Mouse (Mus musculus): ENCODE measurements at regions not wholly inside any gene's neighbourhood (a gene's known extent, or its start where the extent isn't known, plus 50 kb on each side); places are given as distances from the start of the nearest gene placed in this dataset.

DNA sequence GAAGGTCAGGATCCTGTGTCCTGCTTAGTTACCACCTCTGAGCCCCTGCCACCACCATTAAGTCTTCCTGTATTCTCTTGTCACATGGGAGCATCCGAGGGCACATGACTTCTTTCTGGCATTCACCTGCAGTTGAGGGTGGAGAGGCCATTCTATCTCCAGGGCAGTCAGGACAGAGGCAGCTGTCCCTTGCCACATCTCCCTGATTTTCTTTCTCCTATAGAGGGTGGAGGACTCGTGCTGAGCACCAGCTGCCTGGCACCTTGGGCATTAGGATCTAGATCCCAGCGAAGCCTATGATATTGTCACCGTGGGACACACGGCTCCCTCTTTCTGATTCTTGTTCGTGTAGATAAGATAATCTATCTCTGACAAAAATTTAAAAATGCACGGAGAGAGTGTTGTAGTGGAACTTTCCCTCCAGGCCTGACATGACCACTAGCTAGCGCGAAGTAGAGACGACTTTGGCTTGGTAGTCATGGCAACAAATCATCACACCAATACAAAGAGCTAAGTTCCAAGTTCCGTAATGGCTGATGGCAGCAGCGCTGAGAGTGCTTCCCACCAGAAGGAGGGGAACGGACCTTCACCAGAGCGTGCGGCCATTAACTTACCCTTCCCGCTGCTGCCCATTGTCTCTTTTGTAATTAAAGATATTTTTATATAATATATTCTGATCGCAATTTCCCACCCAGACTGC, 137.7 kb downstream of the Ipmk start:
- DNase-seq (ENCODE audit: extremely low spot score, low spot score) = no peak
- Histone ChIP-seq H3K27me3 (ENCODE audit: poor library complexity, severe bottlenecking) (no peaks in the 10 kb centered on the region), H3K36me3 (replicated peaks) (no peaks in the 10 kb centered on the region), H3K9me3 (no peaks in the 10 kb centered on the region), H3K4me1 (0 out of 2 replicates have a peak, but pooled peaks cover 8% of the 10 kb centered on the region), H3K27ac (no peak overlapping the region), H3K4me3 (no peak overlapping the region)
- 80% methylated on average over 17 of the region's 17 CpGs for WGBS

DNA sequence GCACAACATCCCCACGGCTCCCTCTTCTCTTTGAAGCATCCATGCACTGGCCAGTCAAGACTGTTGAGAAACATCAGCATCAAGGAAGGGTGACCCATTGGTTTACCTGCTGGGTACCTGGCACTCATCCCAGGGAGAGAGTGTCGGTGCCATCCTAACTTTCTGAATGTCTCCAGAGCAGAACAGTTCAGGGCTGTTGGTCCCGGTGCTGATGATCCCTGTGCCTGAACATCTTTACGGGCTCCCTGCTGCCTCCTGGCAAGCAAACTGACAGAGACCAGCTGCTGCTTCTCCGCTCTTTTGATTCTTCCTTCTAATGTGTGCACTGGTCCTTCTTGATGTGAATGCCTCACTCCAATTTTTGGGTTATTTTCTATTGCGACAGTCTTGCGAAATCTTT, 142.2 kb downstream of the Ipmk start:
- no peaks in the 10 kb centered on the region for H3K36me3 ChIP-seq (replicated peaks)
- no peaks in the 10 kb centered on the region for H3K27me3 ChIP-seq (ENCODE audit: poor library complexity, severe bottlenecking)
- no peak for DNase-seq (ENCODE audit: extremely low spot score, low spot score)
- no peak overlapping the region for H3K4me3 ChIP-seq
- H3K4me1 ChIP-seq = 0 out of 2 replicates have a peak, but pooled peaks cover 8% of the 10 kb centered on the region
- no peaks in the 10 kb centered on the region for H3K9me3 ChIP-seq
- WGBS = 96% methylated on average over 7 of the region's 7 CpGs
- H3K27ac ChIP-seq = no peak overlapping the region

DNA sequence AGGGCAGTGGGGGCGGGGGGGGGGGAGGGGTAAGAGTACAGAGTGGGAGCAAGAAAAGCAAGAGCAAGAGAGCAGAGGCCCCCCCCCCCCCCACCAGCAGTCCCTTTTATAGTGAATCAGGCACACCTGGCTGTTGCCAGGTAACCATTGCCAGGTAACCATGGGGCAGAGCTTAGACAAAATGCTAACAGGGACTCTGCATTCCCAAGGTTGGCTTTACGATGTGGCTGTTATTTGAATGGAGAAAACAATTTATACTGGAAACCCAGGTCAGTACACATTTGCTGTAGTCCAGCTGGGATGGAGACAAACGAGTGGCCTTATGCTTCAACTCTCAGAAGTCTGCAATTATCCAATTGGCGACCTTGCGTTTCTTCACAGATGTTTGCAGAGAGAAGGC, 154.5 kb downstream of the Ipmk start:
- Histone ChIP-seq H3K27me3 (ENCODE audit: poor library complexity, severe bottlenecking) (no peaks in the 10 kb centered on the region), H3K36me3 (replicated peaks) (no peaks in the 10 kb centered on the region), H3K9me3 (no peaks in the 10 kb centered on the region), H3K27ac (no peak overlapping the region), H3K4me1 (peaks cover 7% of the 10 kb centered on the region), H3K4me3 (no peak overlapping the region)
- DNase-seq (ENCODE audit: extremely low spot score, low spot score) = no peak
- WGBS = 57% methylated on average over 4 of the region's 5 CpGs

DNA sequence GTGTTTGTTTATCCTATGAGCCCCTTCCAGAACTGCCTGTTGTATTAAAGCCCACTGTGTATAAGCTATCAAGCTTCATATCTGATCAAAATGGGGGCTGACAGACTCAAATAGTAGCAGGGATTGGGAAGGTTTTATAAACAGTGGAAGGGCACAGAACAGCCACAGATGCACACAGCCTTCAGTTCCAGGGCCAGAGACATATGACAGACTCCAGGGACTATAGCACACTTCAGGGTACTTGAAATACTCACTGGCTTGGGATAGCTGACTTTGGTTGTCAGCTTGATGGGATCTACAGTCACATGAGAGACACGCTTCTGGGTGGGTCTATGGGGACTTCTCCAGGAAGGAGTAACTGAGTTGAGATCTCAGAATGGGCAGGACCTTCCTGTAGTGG, 156.7 kb downstream of the Ipmk start:
- Histone ChIP-seq H3K4me3 (no peak overlapping the region), H3K4me1 (peaks cover 7% of the 10 kb centered on the region), H3K9me3 (no peaks in the 10 kb centered on the region), H3K36me3 (replicated peaks) (no peaks in the 10 kb centered on the region), H3K27ac (no peak overlapping the region), H3K27me3 (ENCODE audit: poor library complexity, severe bottlenecking) (no peaks in the 10 kb centered on the region)
- 89% methylated on average over 1 of the region's 1 CpGs for WGBS
- no peak for DNase-seq (ENCODE audit: extremely low spot score, low spot score)

DNA sequence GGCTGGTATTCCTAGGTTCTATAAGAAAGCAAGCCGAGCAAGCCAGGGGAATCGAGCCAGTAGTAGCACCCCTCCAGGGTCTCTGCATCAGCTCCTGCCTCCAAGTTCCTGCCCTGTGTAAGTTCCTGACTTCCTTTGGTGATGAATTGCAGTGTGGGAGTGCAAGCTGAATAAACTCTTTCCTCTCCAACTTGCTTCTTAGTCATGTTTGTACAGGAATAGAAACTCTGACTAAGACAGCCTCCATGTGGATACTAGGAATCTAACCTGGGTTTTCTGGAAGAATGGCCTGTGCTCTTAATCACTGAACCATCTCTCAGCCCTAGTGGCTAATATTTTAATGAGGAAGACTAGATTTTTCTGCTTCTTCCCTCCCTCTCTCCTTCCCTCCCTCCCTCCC, 177.7 kb downstream of the Ipmk start:
- WGBS = 82% methylated on average over 2 of the region's 2 CpGs
- H3K4me1 ChIP-seq = no peaks in the 10 kb centered on the region
- H3K27ac ChIP-seq = no peak overlapping the region
- no peaks in the 10 kb centered on the region for H3K27me3 ChIP-seq (ENCODE audit: poor library complexity, severe bottlenecking)
- no peak overlapping the region for H3K4me3 ChIP-seq
- no peaks in the 10 kb centered on the region for H3K36me3 ChIP-seq (replicated peaks)
- H3K9me3 ChIP-seq = no peaks in the 10 kb centered on the region
- no peak for DNase-seq (ENCODE audit: extremely low spot score, low spot score)

DNA sequence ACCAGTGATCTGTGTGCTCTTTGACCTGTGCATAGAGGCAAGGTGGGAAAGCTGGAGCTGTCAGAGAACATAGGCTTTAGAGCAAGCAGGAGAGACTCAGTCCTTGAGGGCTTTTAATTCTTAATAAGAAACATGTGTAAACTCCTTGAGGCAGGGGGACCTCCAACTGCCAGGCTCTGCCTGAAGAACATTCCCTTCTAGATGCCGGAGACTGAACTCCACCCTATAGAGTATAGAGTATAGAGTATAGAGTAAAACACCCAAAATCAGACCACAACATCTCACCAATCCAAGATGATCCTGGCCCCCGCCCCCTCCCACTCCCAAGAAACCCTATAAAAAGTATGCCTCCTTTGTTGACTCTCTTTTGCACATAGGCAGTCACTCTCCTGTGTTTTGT, 186.2 kb downstream of the Ipmk start:
- no peaks in the 10 kb centered on the region for H3K4me1 ChIP-seq
- no peak for DNase-seq (ENCODE audit: extremely low spot score, low spot score)
- peaks cover 2% of the 10 kb centered on the region; the same call in 1 of the 2 replicates for H3K9me3 ChIP-seq
- H3K4me3 ChIP-seq = no peak overlapping the region
- H3K36me3 ChIP-seq (replicated peaks) = no peaks in the 10 kb centered on the region
- WGBS = 88% methylated on average over 2 of the region's 2 CpGs
- no peak overlapping the region for H3K27ac ChIP-seq
- no peaks in the 10 kb centered on the region for H3K27me3 ChIP-seq (ENCODE audit: poor library complexity, severe bottlenecking)

DNA sequence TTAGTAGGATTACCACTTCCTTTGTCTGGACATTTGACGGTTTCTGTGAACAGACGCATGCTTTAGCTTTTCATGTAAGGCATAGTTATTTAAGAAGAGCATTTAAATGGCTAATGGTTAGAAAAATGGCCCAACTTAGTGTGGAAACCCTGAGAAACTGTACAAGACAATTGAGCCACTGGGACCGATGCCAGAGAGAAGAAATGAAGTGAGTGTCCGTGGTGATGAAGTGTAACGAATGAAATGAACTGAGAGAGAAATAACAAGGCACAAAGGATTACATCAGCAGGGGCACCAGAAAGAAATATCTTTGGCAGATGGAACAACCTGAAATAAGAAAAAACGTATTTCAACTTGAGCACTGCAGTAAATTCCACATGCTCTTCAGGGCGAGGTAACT, 197.9 kb downstream of the Ipmk start:
- WGBS = 90% methylated on average over 7 of the region's 7 CpGs
- no peak overlapping the region for H3K27ac ChIP-seq
- H3K4me3 ChIP-seq = no peak overlapping the region
- no peaks in the 10 kb centered on the region for H3K4me1 ChIP-seq
- H3K9me3 ChIP-seq = no peaks in the 10 kb centered on the region
- no peak for DNase-seq (ENCODE audit: extremely low spot score, low spot score)
- H3K27me3 ChIP-seq (ENCODE audit: poor library complexity, severe bottlenecking) = no peaks in the 10 kb centered on the region
- no peaks in the 10 kb centered on the region for H3K36me3 ChIP-seq (replicated peaks)

DNA sequence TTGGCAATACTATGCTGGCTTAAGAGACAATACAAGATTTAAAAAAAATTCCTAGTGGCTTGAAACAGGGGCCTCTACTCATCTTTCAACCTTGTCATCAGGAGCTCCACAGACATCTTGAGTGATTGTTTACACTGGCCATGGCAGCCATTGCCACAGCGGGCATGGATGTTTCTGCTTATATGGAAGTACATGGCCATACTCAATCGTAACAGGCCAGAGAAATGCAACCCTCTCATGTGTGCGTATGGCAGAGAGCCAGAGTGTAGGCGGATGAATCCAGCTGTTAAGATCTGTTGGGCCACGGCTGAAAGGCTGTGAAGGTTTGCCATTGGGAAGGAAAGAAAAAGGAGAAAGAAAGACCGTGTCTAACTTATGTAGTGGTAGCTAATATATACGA, 198.9 kb downstream of the Ipmk start:
- WGBS = 93% methylated on average over 7 of the region's 7 CpGs
- no peak for DNase-seq (ENCODE audit: extremely low spot score, low spot score)
- Histone ChIP-seq H3K4me3 (no peak overlapping the region), H3K27ac (no peak overlapping the region), H3K9me3 (no peaks in the 10 kb centered on the region), H3K4me1 (no peaks in the 10 kb centered on the region), H3K27me3 (ENCODE audit: poor library complexity, severe bottlenecking) (no peaks in the 10 kb centered on the region), H3K36me3 (replicated peaks) (no peaks in the 10 kb centered on the region)

DNA sequence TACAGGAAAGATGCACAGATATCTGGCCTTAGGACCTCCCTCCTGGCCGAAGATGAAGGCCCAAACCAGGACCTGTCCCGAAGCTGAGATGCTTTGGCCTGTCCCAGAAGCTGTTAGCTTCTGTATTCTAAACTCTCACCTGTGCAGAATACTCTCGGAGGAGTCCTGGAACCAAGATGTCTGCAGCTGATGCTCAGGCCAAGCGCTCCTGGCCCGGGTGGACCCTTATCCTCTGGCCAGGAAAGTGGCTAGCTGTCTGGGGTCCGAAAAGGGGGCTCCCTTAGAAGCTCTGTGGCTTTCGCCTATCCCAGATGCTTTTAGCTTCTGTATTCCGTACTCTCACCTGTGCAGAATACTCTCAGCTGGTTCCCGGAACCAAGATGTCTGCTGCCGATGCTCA, 236.2 kb downstream of the Ipmk start:
- no peak overlapping the region for H3K4me3 ChIP-seq
- no peak for DNase-seq (ENCODE audit: extremely low spot score, low spot score)
- H3K27ac ChIP-seq = no peak overlapping the region
- H3K36me3 ChIP-seq (replicated peaks) = no peaks in the 10 kb centered on the region
- H3K9me3 ChIP-seq = no peaks in the 10 kb centered on the region
- H3K27me3 ChIP-seq (ENCODE audit: poor library complexity, severe bottlenecking) = no peaks in the 10 kb centered on the region
- WGBS = 94% methylated on average over 10 of the region's 10 CpGs
- H3K4me1 ChIP-seq = no peaks in the 10 kb centered on the region

DNA sequence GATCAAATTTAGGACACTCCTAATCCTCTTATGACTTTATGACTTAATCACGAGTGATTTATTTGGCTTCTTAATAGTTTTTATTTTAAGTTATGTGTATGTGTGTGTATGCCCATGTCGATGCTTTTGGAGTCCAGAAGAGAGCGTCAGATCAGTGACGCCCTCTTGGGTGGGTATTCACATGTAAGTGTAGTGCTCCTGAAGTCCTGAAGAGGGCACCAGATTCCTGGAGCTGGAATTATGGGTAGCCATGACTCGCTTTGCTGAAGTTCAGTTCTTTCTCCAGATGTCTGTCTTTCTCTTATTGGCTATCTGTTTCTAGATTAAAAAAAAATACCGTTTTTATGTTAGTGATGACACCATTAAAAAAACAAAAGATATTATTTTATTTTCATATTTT, 251.0 kb downstream of the Ipmk start:
- Histone ChIP-seq H3K27ac (no peak overlapping the region), H3K27me3 (ENCODE audit: poor library complexity, severe bottlenecking) (no peaks in the 10 kb centered on the region), H3K4me3 (no peak overlapping the region), H3K9me3 (no peaks in the 10 kb centered on the region), H3K4me1 (no peaks in the 10 kb centered on the region), H3K36me3 (replicated peaks) (no peaks in the 10 kb centered on the region)
- no peak for DNase-seq (ENCODE audit: extremely low spot score, low spot score)
- WGBS = 89% methylated on average over 6 of the region's 6 CpGs

DNA sequence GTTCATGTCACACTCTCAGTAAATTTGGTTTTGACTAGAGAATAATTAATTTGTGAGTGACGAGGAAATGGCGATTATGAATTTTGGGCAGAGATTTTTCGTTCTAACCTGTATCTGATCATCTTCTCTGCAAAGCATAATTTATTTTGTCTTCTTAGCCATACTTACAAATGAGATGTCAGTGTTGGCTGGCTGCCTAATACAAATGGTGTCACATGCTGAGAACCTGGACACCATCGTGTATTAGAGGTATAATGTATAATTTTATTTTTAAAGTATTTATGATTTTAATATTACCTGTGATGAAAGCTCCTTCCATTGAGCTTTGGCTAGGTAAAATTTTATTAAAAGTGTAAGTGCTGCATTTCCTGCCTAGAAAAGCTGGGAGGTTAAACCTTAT, 266.2 kb downstream of the Ipmk start:
- H3K4me1 ChIP-seq = no peaks in the 10 kb centered on the region
- no peak overlapping the region for H3K4me3 ChIP-seq
- DNase-seq (ENCODE audit: extremely low spot score, low spot score) = no peak
- WGBS = 93% methylated on average over 4 of the region's 4 CpGs
- H3K9me3 ChIP-seq = no peaks in the 10 kb centered on the region
- H3K27me3 ChIP-seq (ENCODE audit: poor library complexity, severe bottlenecking) = no peaks in the 10 kb centered on the region
- no peak overlapping the region for H3K27ac ChIP-seq
- H3K36me3 ChIP-seq (replicated peaks) = no peaks in the 10 kb centered on the region

DNA sequence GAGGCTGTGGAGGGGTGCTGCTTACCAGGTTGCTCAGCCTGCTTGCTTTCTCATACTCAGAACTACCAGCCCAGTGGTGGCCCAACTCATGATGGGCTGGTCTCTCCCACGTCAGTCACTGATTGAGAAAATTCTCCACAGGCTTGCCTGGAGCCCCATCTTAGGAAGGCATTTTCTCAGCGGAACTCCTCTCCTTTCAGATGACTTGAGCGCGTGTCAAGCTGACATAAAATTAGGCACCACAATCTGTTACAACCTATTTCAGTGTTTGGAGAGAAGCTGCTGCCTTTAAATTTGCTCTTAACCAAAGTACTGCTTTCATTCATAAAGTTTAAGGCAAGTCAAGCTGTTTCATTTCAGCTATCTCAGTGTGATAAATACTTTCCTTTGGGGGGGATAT, 269.6 kb downstream of the Ipmk start:
- no peaks in the 10 kb centered on the region for H3K9me3 ChIP-seq
- H3K4me3 ChIP-seq = no peak overlapping the region
- DNase-seq (ENCODE audit: extremely low spot score, low spot score) = no peak
- no peaks in the 10 kb centered on the region for H3K4me1 ChIP-seq
- no peak overlapping the region for H3K27ac ChIP-seq
- no peaks in the 10 kb centered on the region for H3K27me3 ChIP-seq (ENCODE audit: poor library complexity, severe bottlenecking)
- H3K36me3 ChIP-seq (replicated peaks) = no peaks in the 10 kb centered on the region
- 89% methylated on average over 4 of the region's 4 CpGs for WGBS

DNA sequence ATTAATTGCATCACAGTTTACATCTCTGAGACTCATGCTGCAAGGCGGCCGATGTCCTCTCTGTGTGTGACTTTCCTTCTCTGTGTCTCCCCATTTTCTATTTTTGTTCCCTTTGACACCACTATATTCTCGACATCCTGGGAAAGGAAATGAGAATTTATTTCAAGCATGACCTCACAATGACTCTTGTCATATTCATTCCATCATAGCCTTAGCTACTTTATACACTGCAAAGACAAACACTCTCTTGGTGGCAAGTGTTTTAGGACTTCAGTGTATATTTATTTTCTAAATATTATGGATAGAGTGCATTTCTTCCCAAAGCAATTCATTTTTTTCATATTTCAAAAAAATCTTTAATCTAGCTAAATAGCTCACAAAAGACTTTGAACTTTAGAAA, 298.5 kb downstream of the Ipmk start:
- 90% methylated on average over 3 of the region's 3 CpGs for WGBS
- H3K4me3 ChIP-seq = no peak overlapping the region
- no peaks in the 10 kb centered on the region for H3K36me3 ChIP-seq (replicated peaks)
- H3K27ac ChIP-seq = no peak overlapping the region
- no peaks in the 10 kb centered on the region for H3K4me1 ChIP-seq
- H3K9me3 ChIP-seq = no peaks in the 10 kb centered on the region
- H3K27me3 ChIP-seq (ENCODE audit: poor library complexity, severe bottlenecking) = no peaks in the 10 kb centered on the region
- no peak for DNase-seq (ENCODE audit: extremely low spot score, low spot score)

DNA sequence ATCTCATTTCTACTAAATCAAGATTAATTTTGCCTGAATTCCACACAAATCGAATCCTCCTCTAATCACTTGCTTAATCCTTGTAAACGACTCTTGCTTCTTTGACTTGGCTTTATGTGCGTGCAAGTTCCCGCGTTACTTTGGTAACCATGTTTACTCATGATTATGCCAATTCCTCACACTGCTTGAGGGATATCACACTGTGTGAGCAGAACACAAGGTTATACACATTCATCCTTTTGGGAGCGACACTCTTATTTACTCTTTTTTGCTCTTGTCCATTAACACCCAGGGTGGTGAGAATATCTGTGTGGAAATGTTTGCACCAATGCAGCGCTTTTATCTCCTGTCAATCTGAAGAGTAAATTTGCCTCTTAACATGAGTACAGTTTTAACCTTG, 310.0 kb downstream of the Ipmk start:
- Histone ChIP-seq H3K27ac (no peak overlapping the region), H3K9me3 (no peaks in the 10 kb centered on the region), H3K4me1 (no peaks in the 10 kb centered on the region), H3K27me3 (ENCODE audit: poor library complexity, severe bottlenecking) (no peaks in the 10 kb centered on the region), H3K36me3 (replicated peaks) (no peaks in the 10 kb centered on the region), H3K4me3 (no peak overlapping the region)
- no peak for DNase-seq (ENCODE audit: extremely low spot score, low spot score)
- 84% methylated on average over 7 of the region's 7 CpGs for WGBS
